Mouse (Mus musculus) large intestine, adult 2 months (tissue): ENCODE measurements around the gene Atp6v1c2. TPM values are rescaled to one million over a fixed set of nuclear protein-coding genes. Genes with fewer than 3 reads are reported as not detected.

Experiments used
- polyA plus RNA-seq: library from polyadenylated mRNA; depleted of rRNA; stranded (reverse); fragments of >200 nt; gene quantifications from 2 replicates; pipeline ENCODE4 v1.2.3, GENCODE M21; 2012; rRNA removed

Gene Atp6v1c2
- polyA plus RNA-seq, 1 experiment: 0.10 TPM

Other genes starting within 250 kb of the Atp6v1c2 start
- gene Kcnf1, start 152.5 kb downstream of the Atp6v1c2 start, polyA plus RNA-seq: 3.8 and 4.1 TPM in 2 replicates
- 84.1 and 95.1 TPM in 2 replicates for gene Pdia6, start 62.8 kb downstream of the Atp6v1c2 start, polyA plus RNA-seq
- gene Nol10, start 19.1 kb upstream of the Atp6v1c2 start, polyA plus RNA-seq: 2.8 TPM in 2 replicates
- gene Odc1, start 215.4 kb upstream of the Atp6v1c2 start, polyA plus RNA-seq: 121 and 122 TPM in 2 replicates